Mouse (Mus musculus) limb, embryonic 12.5 days (tissue): ENCODE results near the gene Car9. TPM values are rescaled to one million over a fixed set of nuclear protein-coding genes. Genes with fewer than 3 reads are reported as not detected.

ENCODE experiments used
- ATAC-seq: fragments of 200-750 bp; cut with Nextera tagmentation; 2 replicates; pipeline ENCODE4 v1.8.0; 2017; ENCODE audit warnings: low read depth, moderate TSS enrichment; ENCODE audit not compliant: insufficient number of reproducible peaks, insufficient read depth, low FRiP score, low TSS enrichment
- H3K27ac ChIP-seq: fragments of 300-500 bp; sonication (generic); 2 replicates; pipeline ENCODE4 v1.5.1; 2016; ENCODE audit warnings: mild to moderate bottlenecking, moderate library complexity
- H3K27me3 ChIP-seq: fragments of 300-500 bp; sonication (generic); 2 replicates; pipeline ENCODE4 v1.6.1; 2016; ENCODE audit warnings: mild to moderate bottlenecking, moderate library complexity
- H3K36me3 ChIP-seq: fragments of 300-500 bp; sonication (generic); 2 replicates; pipeline ENCODE4 v1.6.1; 2016; ENCODE audit warnings: mild to moderate bottlenecking, moderate library complexity
- H3K4me1 ChIP-seq: fragments of 300-500 bp; sonication (generic); replicated peaks from 2 replicates; pipeline ENCODE4 v1.6.1; 2016
- H3K4me2 ChIP-seq: fragments of 300-500 bp; sonication (generic); 2 replicates; pipeline ENCODE4 v1.6.1; 2016; ENCODE audit warnings: mild to moderate bottlenecking, moderate library complexity
- H3K4me3 ChIP-seq: fragments of 300-500 bp; sonication (generic); replicated peaks from 2 replicates; pipeline ENCODE4 v1.5.1; 2016; ENCODE audit warnings: mild to moderate bottlenecking
- H3K9ac ChIP-seq: fragments of 300-500 bp; sonication (generic); replicated peaks from 2 replicates; pipeline ENCODE4 v1.6.1; 2016; ENCODE audit warnings: mild to moderate bottlenecking, moderate library complexity
- H3K9me3 ChIP-seq: fragments of 300-500 bp; sonication (generic); 2 replicates; pipeline ENCODE4 v1.6.1; 2016; ENCODE audit warnings: mild to moderate bottlenecking, moderate library complexity
- WGBS: fragments of 180-500 bp; shearing (Covaris S2); methylation state at CpG from one replicate; pipeline ENCODE4 v1.1.7; 2016; 5-methylcytosine and 5-hydroxymethylcytosine counted together
- polyA plus RNA-seq: library from polyadenylated mRNA; unstranded; fragments of >200 nt; fragmentation: Nextera tagmentation; extraction: Ambion mirVana; gene quantifications from 2 replicates; pipeline ENCODE4 v1.2.1, GENCODE M21; 2016

Gene Car9
- polyA plus RNA-seq, 1 experiment from 2014 or later, result 1.1 TPM

GRCm38 (mm10) chr4:43558028-43558630 is 51.4 kb downstream of the Car9 start:
- WGBS, result 44% methylated on average over 5 of the region's 5 CpGs
- Histone ChIP-seq H3K27me3 (no peaks in the 10 kb centered on the region), H3K4me2 (peak overlapping the region; percentile 86), H3K36me3 (peaks cover 44% of the 10 kb centered on the region), H3K4me3 (peak overlapping the region; percentile 17), H3K4me1 (peaks cover 45% of the 10 kb centered on the region), H3K27ac (peak overlapping the region; percentile 86; the same call in 1 of the 2 replicates), H3K9me3 (no peaks in the 10 kb centered on the region), H3K9ac (peak overlapping the region; percentile 45; the same call in 1 of the 2 replicates)
- ATAC-seq, result no peak

- Histone ChIP-seq H3K4me1 (peaks cover 52% of the 10 kb centered on the region), H3K27me3 (no peaks in the 10 kb centered on the region), H3K9me3 (no peaks in the 10 kb centered on the region), H3K9ac (peak overlapping the region; percentile 45), H3K4me3 (peak overlapping the region; percentile 17), H3K27ac (peak overlapping the region; percentile 86), H3K36me3 (peaks cover 38% of the 10 kb centered on the region), H3K4me2 (peak overlapping the region; percentile 86)
- 25% methylated on average over 13 of the region's 13 CpGs for WGBS
- ATAC-seq, result no peak
Measured at GRCm38 (mm10) chr4:43558631-43559356, 52.0 kb downstream of the Car9 start.

DNA sequence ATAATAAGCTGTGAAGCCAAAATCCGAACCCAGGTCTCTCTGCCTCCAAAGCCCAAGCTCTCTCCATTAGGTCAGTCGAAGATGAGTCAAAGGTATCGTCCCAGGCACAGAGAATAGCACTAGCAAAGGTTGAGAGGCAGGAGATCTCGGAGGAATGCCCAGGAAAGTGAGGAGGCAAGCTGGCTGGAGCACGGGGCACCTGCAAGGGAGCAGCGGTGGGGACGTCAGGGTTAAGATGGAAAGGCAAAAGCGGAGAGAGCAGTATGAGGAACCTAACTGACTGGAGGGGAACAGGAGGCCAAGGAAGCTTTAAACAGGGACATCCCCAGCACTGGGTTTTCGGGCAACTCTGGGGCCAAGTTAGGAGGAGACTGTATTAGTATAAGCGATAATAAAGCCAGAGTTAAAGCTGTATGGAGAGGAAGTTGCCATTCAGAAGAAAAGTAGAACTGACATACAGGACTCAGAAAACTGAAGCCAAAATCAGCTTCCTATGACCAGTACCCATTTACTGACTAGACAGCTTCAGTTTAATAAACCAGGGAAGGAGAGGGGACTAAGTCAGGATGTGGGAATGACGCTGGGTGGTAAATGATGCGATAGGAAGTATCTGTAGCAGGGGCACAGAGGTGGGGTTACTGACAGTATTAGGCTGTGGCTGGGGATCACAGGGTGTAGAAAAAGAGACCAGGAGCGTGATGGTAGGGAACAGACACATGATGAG is 52.9 kb downstream of the Car9 start:
- H3K4me1 ChIP-seq, result peaks cover 52% of the 10 kb centered on the region

GRCm38 (mm10) chr4:43560243-43560611 is 53.5 kb downstream of the Car9 start:
- H3K4me2 ChIP-seq, result peak overlapping the region; percentile 86
- no peaks in the 10 kb centered on the region for H3K9me3 ChIP-seq
- H3K36me3 ChIP-seq, result peaks cover 32% of the 10 kb centered on the region
- peaks cover 52% of the 10 kb centered on the region for H3K4me1 ChIP-seq
- H3K4me3 ChIP-seq, result peak overlapping the region; percentile 92
- no peaks in the 10 kb centered on the region for H3K27me3 ChIP-seq
- no peak overlapping the region for H3K27ac ChIP-seq
- WGBS, result 45% methylated on average over 6 of the region's 6 CpGs
- peak overlapping the region; percentile 37; the same call in 1 of the 2 replicates for H3K9ac ChIP-seq
- no peak for ATAC-seq

More for the DNA sequence above, 52.9 kb downstream of the Car9 start:
- WGBS, result 80% methylated on average over 13 of the region's 13 CpGs
- peak overlapping the region; percentile 92 for H3K4me3 ChIP-seq
- no peak overlapping the region for H3K27ac ChIP-seq
- no peaks in the 10 kb centered on the region for H3K9me3 ChIP-seq
- H3K4me2 ChIP-seq, result peak overlapping the region; percentile 86
- H3K9ac ChIP-seq, result peak overlapping the region; percentile 37; the same call in 1 of the 2 replicates
- H3K36me3 ChIP-seq, result peaks cover 33% of the 10 kb centered on the region
- ATAC-seq, result no peak
- no peaks in the 10 kb centered on the region for H3K27me3 ChIP-seq

DNA sequence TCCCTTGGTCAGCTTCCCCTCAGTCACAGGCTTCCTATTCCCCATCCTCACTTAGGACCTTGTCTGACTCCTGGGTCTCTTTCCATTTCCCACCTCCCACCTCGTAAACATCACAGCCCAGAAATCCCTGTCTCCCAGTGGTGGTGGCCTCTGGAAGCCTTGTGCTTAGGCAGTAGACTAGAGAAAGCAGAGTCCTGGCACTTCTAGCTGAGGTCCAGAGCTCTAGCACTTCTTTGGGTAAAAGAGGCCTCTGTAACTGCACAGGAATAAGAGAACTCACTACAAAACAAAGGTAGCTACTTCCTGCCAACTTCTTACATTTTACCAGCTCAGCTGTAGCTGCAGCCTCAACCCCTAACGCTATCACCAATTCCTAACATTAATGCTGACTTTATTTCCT is 54.2 kb downstream of the Car9 start:
- Histone ChIP-seq H3K27ac (0 out of 2 replicates have a peak overlapping the region, but pooled peaks have one; percentile 5), H3K4me3 (peak overlapping the region; percentile 92), H3K9me3 (no peaks in the 10 kb centered on the region), H3K4me1 (peaks cover 52% of the 10 kb centered on the region), H3K4me2 (peak overlapping the region; percentile 86), H3K9ac (peak overlapping the region; percentile 92), H3K36me3 (peaks cover 32% of the 10 kb centered on the region), H3K27me3 (no peaks in the 10 kb centered on the region)
- no peak for ATAC-seq
- 21% methylated on average over 2 of the region's 2 CpGs for WGBS

- 2% methylated on average over 16 of the region's 16 CpGs for WGBS
- H3K27ac ChIP-seq, result peak overlapping the region; percentile 98
- peaks cover 32% of the 10 kb centered on the region for H3K36me3 ChIP-seq
- H3K27me3 ChIP-seq, result no peaks in the 10 kb centered on the region
- peak overlapping the region; percentile 86 for H3K4me2 ChIP-seq
- H3K4me3 ChIP-seq, result peak overlapping the region; percentile 92
- 0 out of 2 replicates have a peak, but pooled peaks have one; percentile 4 for ATAC-seq
- H3K4me1 ChIP-seq, result peaks cover 52% of the 10 kb centered on the region
- no peaks in the 10 kb centered on the region for H3K9me3 ChIP-seq
- H3K9ac ChIP-seq, result peak overlapping the region; percentile 92
Measured at GRCm38 (mm10) chr4:43561436-43561996, 54.8 kb downstream of the Car9 start.

DNA sequence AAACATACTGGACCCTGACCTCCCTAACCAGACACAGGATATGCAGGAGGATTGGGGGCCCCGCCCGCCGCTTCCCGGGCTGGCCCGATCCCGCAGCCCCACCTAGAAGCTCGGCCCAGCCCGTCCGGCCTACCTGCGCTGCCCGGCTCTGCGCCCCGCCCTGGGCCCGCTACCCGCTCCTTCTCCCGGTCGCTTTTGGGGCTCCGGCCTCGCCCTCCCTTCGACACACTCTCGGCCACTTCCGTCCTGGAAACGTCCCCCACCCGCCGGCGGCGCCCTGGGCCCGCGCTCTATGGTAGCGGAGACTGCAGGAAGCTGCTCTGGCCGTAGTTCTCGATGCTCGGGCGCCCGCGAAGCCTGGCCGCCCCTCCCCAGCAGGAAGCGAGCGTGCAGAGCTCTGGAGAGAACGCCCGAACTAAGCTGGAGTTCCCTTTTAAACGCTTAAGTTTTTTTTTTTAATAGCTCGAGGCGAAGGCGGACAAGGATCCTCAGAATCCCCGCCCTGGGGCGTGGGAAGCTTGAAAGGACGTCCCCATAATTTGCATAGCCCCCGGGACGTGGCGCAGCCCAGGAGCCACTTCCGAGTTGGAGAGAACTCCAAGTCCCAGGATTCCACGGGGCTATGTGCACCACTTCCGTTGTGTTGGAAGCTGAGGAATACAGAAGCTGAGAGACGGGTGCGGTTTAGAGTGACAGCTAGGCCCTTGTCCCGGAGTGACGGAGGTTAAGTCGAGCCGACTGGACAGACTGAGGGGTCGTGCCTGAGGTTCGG is 55.4 kb downstream of the Car9 start, which contains the start of the genes Creb3 and Tln1:
Gene Creb3 (plus strand): TSS at position 336 of the 772 bp plus-strand sequence.
Gene Tln1 (minus strand): TSS at position 695 of the 772 bp plus-strand sequence.
- ATAC-seq, result peak; percentile 93
- H3K36me3 ChIP-seq, result peaks cover 32% of the 10 kb centered on the region
- WGBS, result under 1% methylated on average over 62 of the region's 62 CpGs
- H3K9me3 ChIP-seq, result no peaks in the 10 kb centered on the region
- H3K4me2 ChIP-seq, result peak within 1 kb of the TSS; percentile 86
- H3K4me1 ChIP-seq, result peaks cover 50% of the 10 kb centered on the region
- peak within 1 kb of the TSS; percentile 92 for H3K9ac ChIP-seq
- H3K27ac ChIP-seq, result peak within 1 kb of the TSS; percentile 98
- no peaks in the 10 kb centered on the region for H3K27me3 ChIP-seq
- H3K4me3 ChIP-seq, result peak within 1 kb of the TSS; percentile 92

- peak overlapping the region; percentile 86 for H3K4me2 ChIP-seq
- peak overlapping the region; percentile 92 for H3K4me3 ChIP-seq
- no peaks in the 10 kb centered on the region for H3K9me3 ChIP-seq
- H3K36me3 ChIP-seq, result peaks cover 37% of the 10 kb centered on the region
- peak overlapping the region; percentile 92 for H3K9ac ChIP-seq
- ATAC-seq, result no peak
- WGBS, result 6% methylated on average over 22 of the region's 22 CpGs
- H3K27me3 ChIP-seq, result no peaks in the 10 kb centered on the region
- peaks cover 42% of the 10 kb centered on the region for H3K4me1 ChIP-seq
- peak overlapping the region; percentile 98 for H3K27ac ChIP-seq
Measured at GRCm38 (mm10) chr4:43562769-43563600, 56.2 kb downstream of the Car9 start.
